Mouse (Mus musculus) intestine, embryonic 14.5 days (tissue): ENCODE results near the gene Plxna2. TPM values are rescaled to one million over a fixed set of nuclear protein-coding genes. Genes with fewer than 3 reads are reported as not detected.

ENCODE experiments used
- ATAC-seq: fragments of 200-750 bp; cut with Nextera tagmentation; replicated peaks from 2 replicates; pipeline ENCODE4 v1.8.0; 2017; ENCODE audit warnings: low read depth, moderate number of reproducible peaks, moderate TSS enrichment, moderate library complexity; ENCODE audit not compliant: low FRiP score, low TSS enrichment
- DNase-seq: peaks from one replicate; pipeline ENCODE4 v3.0.0-alpha.2; 2018; ENCODE audit warnings: low spot score
- H3K27ac ChIP-seq: fragments of 300-500 bp; sonication (generic); 2 replicates; pipeline ENCODE4 v1.5.1; 2014; ENCODE audit warnings: low read depth, mild to moderate bottlenecking, control low read depth
- H3K27me3 ChIP-seq: fragments of 300-500 bp; sonication (generic); replicated peaks from 2 replicates; pipeline ENCODE4 v1.6.1; 2014; ENCODE audit warnings: low read length, control low read depth; ENCODE audit not compliant: control insufficient read depth, insufficient read depth
- H3K36me3 ChIP-seq: fragments of 300-500 bp; sonication (generic); 2 replicates; pipeline ENCODE4 v1.6.1; 2014; ENCODE audit warnings: low read length, control low read depth; ENCODE audit not compliant: control insufficient read depth, insufficient read depth
- H3K4me1 ChIP-seq: fragments of 300-500 bp; sonication (generic); replicated peaks from 2 replicates; pipeline ENCODE4 v1.6.1; 2014; ENCODE audit warnings: low read length, control low read depth, mixed read lengths; ENCODE audit not compliant: control insufficient read depth, insufficient read depth
- H3K4me2 ChIP-seq: fragments of 300-500 bp; sonication (generic); 2 replicates; pipeline ENCODE4 v1.6.1; 2014; ENCODE audit warnings: low read length
- H3K4me3 ChIP-seq: fragments of 300-500 bp; sonication (generic); 2 replicates; pipeline ENCODE4 v1.5.1; 2014; ENCODE audit warnings: low read depth, low read length, control low read depth, mixed read lengths
- H3K9ac ChIP-seq: fragments of 300-500 bp; sonication (generic); 2 replicates; pipeline ENCODE4 v1.6.1; 2014; ENCODE audit warnings: mild to moderate bottlenecking, low read length
- H3K9me3 ChIP-seq: fragments of 300-500 bp; sonication (generic); 2 replicates; pipeline ENCODE4 v1.6.1; 2016; ENCODE audit warnings: low read length, control low read depth; ENCODE audit not compliant: control insufficient read depth
- WGBS: fragments of 180-500 bp; shearing (Covaris S2); extraction: QIAGEN DNeasy Blood & Tissue Kit; methylation state at CpG from one replicate; pipeline ENCODE4 v1.1.7; 2014; 5-methylcytosine and 5-hydroxymethylcytosine counted together
- polyA plus RNA-seq: library from polyadenylated mRNA; unstranded; fragments of >200 nt; fragmentation: Nextera tagmentation; extraction: Ambion mirVana; gene quantifications from 2 replicates; pipeline ENCODE4 v1.2.1, GENCODE M21; 2014

Gene Plxna2
- polyA plus RNA-seq, 1 experiment from 2014 or later: 8.9 TPM

DNA sequence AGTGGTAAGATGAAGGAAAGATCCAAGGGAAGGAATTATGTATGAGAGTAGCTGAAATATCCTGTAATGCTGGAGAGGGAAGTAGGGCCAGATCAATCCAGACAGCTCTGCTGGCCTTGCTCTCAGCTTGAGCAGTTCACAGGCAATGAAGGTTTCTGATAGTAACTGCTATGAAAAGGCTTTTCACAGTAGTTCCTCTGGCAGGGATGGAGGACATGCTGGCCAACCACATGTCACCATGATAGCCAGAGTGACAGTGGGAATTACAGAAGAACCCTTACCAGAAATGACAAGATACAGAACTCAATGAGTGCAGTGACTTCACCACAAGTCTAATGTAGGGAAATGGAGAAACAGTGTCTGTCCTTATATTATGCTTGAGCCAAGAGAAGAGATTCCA is 210.3 kb downstream of the Plxna2 start:
- Histone ChIP-seq H3K4me1 (no peaks in the 10 kb centered on the region), H3K4me2 (no peak overlapping the region), H3K27me3 (no peaks in the 10 kb centered on the region), H3K9me3 (no peaks in the 10 kb centered on the region), H3K9ac (no peak overlapping the region), H3K36me3 (no peaks in the 10 kb centered on the region), H3K27ac (no peak overlapping the region), H3K4me3 (no peak overlapping the region)
- DNase-seq (no peak), ATAC-seq (no peak)

DNA sequence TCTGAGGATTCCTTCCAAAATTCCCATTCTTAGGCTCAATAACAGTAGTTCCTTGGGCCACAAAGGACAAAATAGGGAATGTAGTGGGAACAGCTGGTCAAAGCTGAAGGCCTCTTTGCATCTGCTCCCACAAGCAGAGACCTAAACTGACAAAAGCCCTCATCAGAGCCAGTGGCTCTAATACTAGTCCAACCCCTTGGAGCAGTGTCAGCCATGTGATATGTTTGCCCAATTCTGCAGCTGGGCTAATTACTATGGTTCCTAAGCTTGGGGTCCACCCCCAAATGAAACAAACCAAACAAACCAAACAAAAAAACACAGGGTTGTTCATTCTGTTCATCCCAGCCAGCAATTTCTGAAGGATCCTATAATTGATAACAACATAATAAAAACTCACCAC is 217.2 kb downstream of the Plxna2 start:
- Histone ChIP-seq H3K4me3 (no peak overlapping the region), H3K36me3 (no peaks in the 10 kb centered on the region), H3K9ac (no peak overlapping the region), H3K27ac (no peak overlapping the region), H3K9me3 (no peaks in the 10 kb centered on the region), H3K27me3 (no peaks in the 10 kb centered on the region), H3K4me2 (no peak overlapping the region), H3K4me1 (no peaks in the 10 kb centered on the region)
- no peak for ATAC-seq
- no peak for DNase-seq

DNA sequence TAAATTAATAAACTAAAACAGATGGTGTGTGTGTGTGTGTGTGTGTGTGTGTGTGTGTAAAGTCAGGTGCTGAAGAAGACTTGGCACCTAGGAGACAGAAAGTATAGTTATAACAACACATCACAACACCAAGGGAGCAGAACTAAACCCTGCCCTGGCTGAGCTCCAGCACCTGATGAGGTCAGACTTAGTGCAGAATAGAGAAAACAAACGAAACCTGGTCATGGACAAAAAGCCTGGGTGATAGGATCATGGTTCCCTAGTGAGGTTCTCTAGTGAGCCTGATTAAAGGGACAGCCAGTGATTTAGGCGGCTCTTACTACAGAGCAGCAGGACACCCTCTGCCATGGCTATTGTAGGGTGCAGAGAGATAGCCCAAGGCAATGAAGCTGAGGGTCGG is 218.2 kb downstream of the Plxna2 start:
- no peaks in the 10 kb centered on the region for H3K36me3 ChIP-seq
- no peak overlapping the region for H3K27ac ChIP-seq
- H3K9me3 ChIP-seq: no peaks in the 10 kb centered on the region
- H3K27me3 ChIP-seq: no peaks in the 10 kb centered on the region
- WGBS: 76% methylated on average over 3 of the region's 3 CpGs
- no peak overlapping the region for H3K4me3 ChIP-seq
- H3K4me1 ChIP-seq: no peaks in the 10 kb centered on the region
- ATAC-seq: no peak
- H3K9ac ChIP-seq: no peak overlapping the region
- no peak for DNase-seq
- H3K4me2 ChIP-seq: no peak overlapping the region

DNA sequence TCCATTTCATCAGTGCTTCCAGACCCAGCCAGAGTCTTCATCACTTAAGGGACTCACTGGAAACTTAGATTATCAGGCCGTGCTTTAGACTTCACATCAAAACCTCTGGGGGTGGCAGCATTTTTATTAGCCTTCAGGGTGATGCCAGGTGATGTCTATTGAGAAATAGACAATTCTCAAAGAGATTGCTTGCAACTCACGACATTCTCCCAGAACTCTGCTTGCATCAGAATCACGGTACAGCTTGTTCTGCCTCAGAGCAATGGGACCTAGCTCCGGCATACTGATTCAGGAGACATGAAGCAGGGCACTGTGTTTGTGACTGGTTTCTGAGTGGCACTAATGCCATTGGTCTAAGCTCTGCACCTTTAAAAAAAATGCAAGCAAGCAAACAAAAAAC is 218.7 kb downstream of the Plxna2 start:
- Histone ChIP-seq H3K4me3 (no peak overlapping the region), H3K4me1 (no peaks in the 10 kb centered on the region), H3K4me2 (no peak overlapping the region), H3K9me3 (no peaks in the 10 kb centered on the region), H3K27ac (no peak overlapping the region), H3K36me3 (no peaks in the 10 kb centered on the region), H3K27me3 (no peaks in the 10 kb centered on the region), H3K9ac (no peak overlapping the region)
- WGBS: 88% methylated on average over 4 of the region's 4 CpGs
- ATAC-seq (no peak), DNase-seq (no peak)

DNA sequence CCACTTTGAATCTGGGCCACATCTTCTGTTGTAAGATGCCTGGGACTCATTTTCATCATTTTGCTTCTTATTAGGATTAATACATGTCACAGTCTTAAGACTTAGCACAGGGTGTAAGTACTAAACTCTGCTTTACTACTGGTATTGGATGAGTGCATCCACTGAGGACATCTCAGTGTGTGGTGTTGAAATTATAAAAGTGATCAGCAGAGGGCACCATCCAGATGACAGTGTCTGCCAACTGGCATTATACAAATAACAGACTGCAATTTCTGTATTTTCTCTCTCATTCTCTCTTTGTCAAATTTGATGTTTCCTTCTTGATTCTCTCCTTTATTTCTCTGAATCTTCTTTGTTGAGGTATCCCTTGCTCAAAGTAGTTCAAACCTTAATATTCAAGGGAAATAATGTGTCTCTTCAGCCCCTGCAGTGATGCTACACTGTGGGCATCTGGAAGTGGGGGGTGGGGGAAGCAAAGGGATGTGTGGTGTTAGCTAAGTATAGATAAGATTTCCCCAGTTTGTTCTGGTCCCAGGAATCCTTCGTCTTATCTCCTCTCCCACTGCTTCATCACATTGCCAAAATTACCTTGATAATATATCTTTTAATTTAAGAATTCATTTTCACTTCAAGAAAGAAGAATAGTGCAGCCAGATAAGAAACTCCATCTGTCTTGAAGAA is 221.4 kb downstream of the Plxna2 start:
- Histone ChIP-seq H3K36me3 (no peaks in the 10 kb centered on the region), H3K9me3 (no peaks in the 10 kb centered on the region), H3K4me1 (no peaks in the 10 kb centered on the region), H3K4me2 (no peak overlapping the region), H3K27ac (no peak overlapping the region), H3K4me3 (no peak overlapping the region), H3K9ac (no peak overlapping the region), H3K27me3 (no peaks in the 10 kb centered on the region)
- ATAC-seq: no peak
- DNase-seq: no peak
- WGBS: 40% methylated on average over 1 of the region's 1 CpGs

DNA sequence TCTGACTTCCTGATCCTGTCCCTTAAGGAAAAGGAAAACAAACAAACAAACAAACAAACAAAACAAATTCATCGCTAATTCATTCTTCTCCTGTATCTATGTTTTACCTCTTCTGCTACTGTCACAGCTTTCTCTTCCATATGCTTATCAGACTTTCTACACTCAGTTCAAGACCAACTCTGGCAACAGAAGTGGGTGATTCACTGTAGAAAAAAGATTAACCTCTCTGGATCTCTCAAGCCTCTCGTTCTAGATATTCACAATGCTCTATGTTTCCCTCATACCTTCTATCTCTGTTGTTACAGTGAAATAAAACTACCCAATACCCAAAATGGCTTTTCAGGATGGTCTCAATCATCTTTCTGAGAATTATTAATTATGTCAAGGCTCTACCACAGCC is 225.0 kb downstream of the Plxna2 start:
- Histone ChIP-seq H3K27me3 (no peaks in the 10 kb centered on the region), H3K4me2 (no peak overlapping the region), H3K4me1 (no peaks in the 10 kb centered on the region), H3K9ac (no peak overlapping the region), H3K27ac (no peak overlapping the region), H3K4me3 (no peak overlapping the region), H3K9me3 (no peaks in the 10 kb centered on the region), H3K36me3 (no peaks in the 10 kb centered on the region)
- DNase-seq (no peak), ATAC-seq (no peak)
- WGBS: 78% methylated on average over 2 of the region's 2 CpGs

DNA sequence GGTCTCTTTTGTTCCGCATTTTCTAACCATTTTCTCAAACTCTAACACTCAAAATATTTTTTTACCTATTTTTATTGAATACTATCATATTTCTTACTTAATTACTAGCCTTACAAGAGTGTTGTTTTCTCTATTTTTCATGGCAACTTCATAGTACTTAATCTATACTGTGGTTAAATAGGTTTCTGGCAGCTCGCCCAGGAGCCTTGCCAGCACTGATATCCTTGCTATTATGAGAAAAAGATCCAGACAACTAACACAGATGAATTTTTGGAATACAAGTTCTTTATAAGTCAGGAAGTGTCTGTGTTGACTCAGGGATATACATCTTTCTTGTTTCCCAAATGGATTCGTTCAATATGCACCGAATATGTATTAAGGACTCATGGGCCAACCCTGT is 229.0 kb downstream of the Plxna2 start:
- 75% methylated on average over 4 of the region's 4 CpGs for WGBS
- Histone ChIP-seq H3K4me2 (no peak overlapping the region), H3K4me3 (no peak overlapping the region)

DNA sequence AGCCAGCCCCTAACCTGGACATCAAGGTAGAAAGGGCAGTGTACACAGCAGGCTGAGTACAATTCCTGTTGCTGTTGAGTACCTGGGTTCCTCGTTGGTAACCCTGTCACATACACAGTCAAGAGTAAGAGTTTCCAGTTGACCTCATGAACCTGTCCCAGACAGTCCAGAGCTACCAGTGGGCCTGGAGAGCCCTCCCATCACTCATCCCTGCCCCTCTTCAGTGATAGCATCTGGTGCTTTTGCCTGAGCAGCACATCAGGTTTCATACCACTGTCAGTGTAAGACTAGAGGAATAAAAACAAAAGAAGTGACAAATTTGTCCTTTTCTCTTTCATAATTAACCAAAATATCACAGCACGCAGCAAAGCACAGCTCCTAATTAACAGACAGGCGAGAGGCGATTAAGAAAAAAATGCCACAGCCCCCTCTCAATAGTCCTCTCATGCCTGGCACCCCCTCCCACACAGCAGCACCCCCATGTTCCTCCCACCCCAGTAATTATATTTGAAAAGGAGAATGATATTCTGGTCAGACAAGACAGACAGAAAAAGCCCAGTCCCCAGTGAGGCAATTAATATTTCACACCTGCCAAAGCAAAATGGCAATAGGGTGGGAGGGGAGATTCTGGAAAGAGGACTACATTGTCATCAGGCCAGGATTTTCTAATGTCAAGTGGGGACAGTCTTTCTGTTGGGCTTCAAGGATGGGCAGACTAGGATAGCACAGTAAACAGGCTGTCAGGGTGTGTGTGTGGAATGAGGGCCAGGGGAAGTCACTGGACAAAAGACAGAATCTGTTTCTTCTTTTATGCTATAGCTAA is 233.4 kb downstream of the Plxna2 start:
- DNase-seq (no peak), ATAC-seq (no peak)
- H3K9me3 ChIP-seq: no peaks in the 10 kb centered on the region
- no peaks in the 10 kb centered on the region for H3K36me3 ChIP-seq
- no peaks in the 10 kb centered on the region for H3K4me1 ChIP-seq
- WGBS: 76% methylated on average over 4 of the region's 4 CpGs
- no peak overlapping the region for H3K27ac ChIP-seq
- H3K27me3 ChIP-seq: no peaks in the 10 kb centered on the region
- no peak overlapping the region for H3K4me2 ChIP-seq
- no peak overlapping the region for H3K4me3 ChIP-seq
- H3K9ac ChIP-seq: no peak overlapping the region

More for the DNA sequence above, 229.0 kb downstream of the Plxna2 start:
- H3K27ac ChIP-seq: no peak overlapping the region
- H3K4me1 ChIP-seq: no peaks in the 10 kb centered on the region
- H3K9me3 ChIP-seq: no peaks in the 10 kb centered on the region
- no peaks in the 10 kb centered on the region for H3K36me3 ChIP-seq
- no peak overlapping the region for H3K9ac ChIP-seq
- no peaks in the 10 kb centered on the region for H3K27me3 ChIP-seq
- DNase-seq: no peak
- ATAC-seq: no peak

DNA sequence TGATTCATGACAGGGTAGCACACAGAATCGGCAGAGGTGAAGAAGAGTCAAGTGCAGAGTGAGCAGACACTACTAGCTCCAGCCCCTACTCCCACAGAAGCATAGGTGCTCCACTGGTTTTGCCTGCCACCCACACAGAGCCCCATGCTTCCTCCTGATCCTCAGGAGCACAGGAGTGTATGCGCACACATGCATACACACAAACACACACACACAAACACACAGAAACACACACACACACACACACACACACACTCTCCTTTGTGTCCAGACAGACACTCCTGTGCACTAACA is 234.0 kb downstream of the Plxna2 start:
- Histone ChIP-seq H3K4me2 (no peak overlapping the region), H3K27ac (no peak overlapping the region), H3K4me1 (no peaks in the 10 kb centered on the region), H3K4me3 (no peak overlapping the region), H3K9me3 (no peaks in the 10 kb centered on the region), H3K27me3 (no peaks in the 10 kb centered on the region), H3K9ac (no peak overlapping the region), H3K36me3 (no peaks in the 10 kb centered on the region)
- no peak for ATAC-seq
- DNase-seq: no peak
- 35% methylated on average over 2 of the region's 2 CpGs for WGBS
